Comparison of ENCODE assay signal across 8 mouse cellular contexts in the genomic region with DNA sequence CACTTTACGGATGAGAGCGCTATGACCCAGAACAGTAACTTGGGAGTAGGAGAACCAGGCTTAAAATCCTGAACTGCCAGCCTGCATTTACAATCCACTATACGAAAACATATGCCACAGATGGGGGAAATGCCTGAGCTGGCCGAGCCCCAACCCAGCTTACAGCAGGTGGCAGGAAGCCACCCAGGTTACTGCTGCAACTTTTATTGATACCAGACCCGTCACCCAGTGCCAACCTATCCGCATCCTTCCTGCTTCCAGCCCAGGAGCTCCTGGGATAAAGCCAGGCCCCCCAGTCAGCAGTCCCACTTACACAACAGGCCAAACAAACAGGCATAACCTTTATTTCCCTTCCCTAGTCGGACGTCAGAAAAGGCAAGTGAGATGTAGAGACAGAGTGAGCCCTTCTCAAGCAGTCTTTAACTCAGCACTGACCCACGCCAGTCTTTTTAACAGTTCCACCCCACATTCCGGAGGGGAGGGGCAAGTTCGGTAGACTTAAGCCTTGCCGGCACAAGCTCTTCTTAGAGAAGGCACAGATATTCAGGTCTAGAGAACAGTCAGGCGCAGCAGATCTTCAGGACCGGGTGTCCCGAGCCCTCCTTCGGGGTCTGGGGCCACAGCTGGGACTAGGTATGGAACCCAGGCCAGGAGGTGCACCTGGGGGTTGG. TPM values are rescaled to one million over a fixed set of nuclear protein-coding genes. Genes with fewer than 3 reads are reported as not detected.
DNase-seq lines count a peak whose midpoint lies in the region; ATAC-seq lines count a peak whose summit lies in the region.

No protein-coding gene starts in this region.

- H3K27me3 ChIP-seq in intestine, embryonic 14.5 days (replicated peaks; ENCODE audit: control insufficient read depth, insufficient read depth, low read length) = no peaks in the 10 kb centered on the region
- no peaks in the 10 kb centered on the region for H3K27me3 ChIP-seq in neural tube, embryonic 14.5 days (ENCODE audit: control insufficient read depth, insufficient read depth, low read length)

- 81% methylated on average over 16 of the region's 16 CpGs for WGBS in intestine, embryonic 14.5 days
- 78% methylated on average over 16 of the region's 16 CpGs for WGBS in neural tube, embryonic 14.5 days

- peaks cover 19% of the 10 kb centered on the region for H3K4me1 ChIP-seq in intestine, embryonic 14.5 days (replicated peaks; ENCODE audit: control insufficient read depth, insufficient read depth, low read length)
- H3K4me1 ChIP-seq in neural tube, embryonic 14.5 days (ENCODE audit: control insufficient read depth, insufficient read depth, low read length) = peaks cover 34% of the 10 kb centered on the region

- peak overlapping the region; percentile 75 for H3K4me2 ChIP-seq in intestine, embryonic 14.5 days (ENCODE audit: low read length)
- peak overlapping the region; percentile 97 for H3K4me2 ChIP-seq in neural tube, embryonic 14.5 days (ENCODE audit: low read depth, low read length)

- peaks cover 14% of the 10 kb centered on the region for H3K36me3 ChIP-seq in intestine, embryonic 14.5 days (ENCODE audit: control insufficient read depth, insufficient read depth, low read length)
- peaks cover 6% of the 10 kb centered on the region; the same call in 1 of the 2 replicates for H3K36me3 ChIP-seq in neural tube, embryonic 14.5 days (ENCODE audit: control insufficient read depth, insufficient read depth, low read length)

- H3K9ac ChIP-seq in intestine, embryonic 14.5 days (ENCODE audit: low read length) = peak overlapping the region; percentile 74
- H3K9ac ChIP-seq in neural tube, embryonic 14.5 days (replicated peaks; ENCODE audit: low read depth, low read length) = peak overlapping the region; percentile 73; the same call in 1 of the 2 replicates

- H3K4me3 ChIP-seq in intestine, embryonic 14.5 days (ENCODE audit: low read depth, low read length) = peak overlapping the region; percentile 56
- peak overlapping the region; percentile 63 for H3K4me3 ChIP-seq in neural tube, embryonic 14.5 days (ENCODE audit: low read depth, low read length)

- DNase-seq in layer of hippocampus, adult 9-11 months = peak; percentile 48
- DNase-seq in layer of hippocampus, postnatal 36 days = no peak
- peak; percentile 46 to 55 for DNase-seq in cerebellum, postnatal 36 days
- DNase-seq in intestine, embryonic 14.5 days (ENCODE audit: low spot score) = no peak
- DNase-seq in ovary, postnatal 36 days (ENCODE audit: low spot score) = no peak
- no peak for DNase-seq in adrenal gland, postnatal 4 days (ENCODE audit: low spot score in 2 of 2)
- DNase-seq in retina, postnatal 1 day = no peak

- no peak for ATAC-seq in intestine, embryonic 14.5 days (replicated peaks; ENCODE audit: low FRiP score, low TSS enrichment, low read depth)
- ATAC-seq in neural tube, embryonic 14.5 days (ENCODE audit: low read depth) = no peak

- no peak overlapping the region for H3K27ac ChIP-seq in intestine, embryonic 14.5 days (ENCODE audit: low read depth)
- H3K27ac ChIP-seq in neural tube, embryonic 14.5 days (ENCODE audit: low read depth, low read length) = no peak overlapping the region

- no peaks in the 10 kb centered on the region for H3K9me3 ChIP-seq in intestine, embryonic 14.5 days (ENCODE audit: control insufficient read depth, low read length)
- no peaks in the 10 kb centered on the region for H3K9me3 ChIP-seq in neural tube, embryonic 14.5 days (ENCODE audit: control insufficient read depth, low read length)

RNA-seq across cellular contexts. Expression of gene Rpp25l, which starts 1.5 kb away (rescaled TPM):
- total RNA-seq in layer of hippocampus, postnatal 36 days (2021) = 10 to 100 TPM; 30.0 to 33.1 TPM
- 71.9 and 76.4 TPM in 2 replicates for polyA plus RNA-seq in intestine, embryonic 14.5 days (2014; fragmentation: Nextera tagmentation; extraction: Ambion mirVana)
- 61.3 and 65.5 TPM in 2 replicates for polyA plus RNA-seq in neural tube, embryonic 14.5 days (2014; fragmentation: Nextera tagmentation; extraction: Ambion mirVana)
- total RNA-seq in adrenal gland, postnatal 4 days (2021) = 10 to 100 TPM; 38.2 to 41.5 TPM

RNA-seq across cellular contexts. Expression of gene Dctn3, which starts 11.1 kb away (rescaled TPM):
- 100 to 1,000 TPM; 143 to 154 TPM for total RNA-seq in layer of hippocampus, postnatal 36 days (2021)
- 123 and 124 TPM in 2 replicates for polyA plus RNA-seq in intestine, embryonic 14.5 days (2014; fragmentation: Nextera tagmentation; extraction: Ambion mirVana)
- polyA plus RNA-seq in neural tube, embryonic 14.5 days (2014; fragmentation: Nextera tagmentation; extraction: Ambion mirVana) = 259 and 281 TPM in 2 replicates
- 100 to 1,000 TPM in 1 of 2 experiments, 10 to 100 TPM in 1; 90.7 to 103 TPM for total RNA-seq in adrenal gland, postnatal 4 days (2021)

RNA-seq across cellular contexts. Expression of gene Il11ra1, which starts 12.1 kb away (rescaled TPM):
- 10 to 100 TPM; 37.0 to 38.0 TPM for total RNA-seq in layer of hippocampus, postnatal 36 days (2021)
- polyA plus RNA-seq in intestine, embryonic 14.5 days (2014; fragmentation: Nextera tagmentation; extraction: Ambion mirVana) = 130 and 143 TPM in 2 replicates
- polyA plus RNA-seq in neural tube, embryonic 14.5 days (2014; fragmentation: Nextera tagmentation; extraction: Ambion mirVana) = 26.2 and 47.2 TPM in 2 replicates
- 10 to 100 TPM; 87.9 to 89.4 TPM for total RNA-seq in adrenal gland, postnatal 4 days (2021)

RNA-seq across cellular contexts. Expression of gene Cntfr, which starts 15.0 kb away (rescaled TPM):
- 10 to 100 TPM; 90.8 to 97.6 TPM for total RNA-seq in layer of hippocampus, postnatal 36 days (2021)
- polyA plus RNA-seq in intestine, embryonic 14.5 days (2014; fragmentation: Nextera tagmentation; extraction: Ambion mirVana) = 5.2 and 6.2 TPM in 2 replicates
- polyA plus RNA-seq in neural tube, embryonic 14.5 days (2014; fragmentation: Nextera tagmentation; extraction: Ambion mirVana) = 15.6 and 19.9 TPM in 2 replicates
- 10 to 100 TPM; 46.1 to 52.3 TPM for total RNA-seq in adrenal gland, postnatal 4 days (2021)

RNA-seq across cellular contexts. Expression of gene Arid3c, which starts 19.1 kb away (rescaled TPM):
- total RNA-seq in layer of hippocampus, postnatal 36 days (2021) = not detected
- not detected in 2 replicates for polyA plus RNA-seq in intestine, embryonic 14.5 days (2014; fragmentation: Nextera tagmentation; extraction: Ambion mirVana)
- 1.4 and 1.8 TPM in 2 replicates for polyA plus RNA-seq in neural tube, embryonic 14.5 days (2014; fragmentation: Nextera tagmentation; extraction: Ambion mirVana)
- total RNA-seq in adrenal gland, postnatal 4 days (2021) = not detected

Comparison
In these comparisons a context has a peak if more than half of its experiments do, and no peak if none do; other contexts are left out.
1. DNase-seq: peak in layer of hippocampus, adult 9-11 months (single experiment) and cerebellum, postnatal 36 days (2 of 2); none in layer of hippocampus, postnatal 36 days (0 of 2), intestine, embryonic 14.5 days (single experiment), ovary, postnatal 36 days (single experiment), adrenal gland, postnatal 4 days (0 of 2) and retina, postnatal 1 day (single experiment).